Mouse (Mus musculus) brain, embryonic 14.5 days (tissue): ENCODE data around the gene Plekha6.

Experiments
- CTCF ChIP-seq: fragments of 200-500 bp; IDR thresholded peaks from 2 replicates; pipeline ENCODE4 v1.5.1; 2012; ENCODE audit warnings: inconsistent platforms, mild to moderate bottlenecking, moderate library complexity, borderline replicate concordance; ENCODE audit not compliant: insufficient read depth, insufficient read length; ENCODE audit errors: extremely low read depth
- POLR2A ChIP-seq: fragments of 200-500 bp; IDR thresholded peaks from 2 replicates; pipeline ENCODE4 v1.6.1; 2012; ENCODE audit warnings: mild to moderate bottlenecking, inconsistent platforms, borderline replicate concordance; ENCODE audit not compliant: poor library complexity, insufficient read depth, insufficient read length, severe bottlenecking; ENCODE audit errors: extremely low read depth

DNA sequence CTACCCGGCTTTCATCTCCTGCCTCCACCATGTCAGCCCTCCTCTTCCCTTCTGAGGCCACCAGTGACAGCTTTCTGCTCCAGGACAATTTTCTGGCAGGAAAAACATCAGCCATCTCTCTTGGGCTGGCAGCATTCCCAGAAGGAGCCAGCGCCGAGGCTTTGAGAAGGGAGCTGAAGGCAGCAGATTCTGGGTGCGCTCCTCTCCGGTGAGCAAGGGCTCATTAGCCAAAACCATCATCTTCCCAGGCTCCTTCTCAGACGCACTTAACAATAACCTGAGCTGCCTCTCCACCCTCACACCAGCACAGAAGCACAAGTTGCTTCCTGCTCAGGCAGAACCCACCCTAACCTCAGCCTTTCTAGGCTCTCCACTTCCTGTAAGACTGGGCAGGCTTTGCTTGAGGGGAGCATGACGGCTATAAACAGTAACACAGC is 4.9 kb upstream of the Plekha6 start:
- TF ChIP-seq POLR2A (no peak), CTCF (no peak)
